Mouse (Mus musculus) liver, adult 2 months (tissue): ENCODE data around the gene Upk3a. TPM values are rescaled to one million over a fixed set of nuclear protein-coding genes. Genes with fewer than 3 reads are reported as not detected.
"Not testable (repeated sequence)": the region's sequence is repeated elsewhere in the genome, so short reads cannot be mapped to it uniquely, and the experiment has no call there.

ENCODE experiments used
- DNase-seq: peaks from one replicate; pipeline ENCODE4 v3.0.0-alpha.2; 2011; ENCODE audit warnings: low read depth, low spot score; ENCODE audit errors: extremely low read depth
- H3K27ac ChIP-seq: fragments of 200-500 bp; replicated peaks from 2 replicates; pipeline ENCODE4 v1.5.1; 2012; ENCODE audit warnings: low read depth, mild to moderate bottlenecking, control low read depth, inconsistent platforms, low read length; ENCODE audit not compliant: insufficient read depth
- H3K27me3 ChIP-seq: fragments of 200-500 bp; 2 replicates; pipeline ENCODE4 v1.6.1; 2012; ENCODE audit warnings: mild to moderate bottlenecking, moderate library complexity, low read length, inconsistent platforms; ENCODE audit not compliant: control insufficient read depth, insufficient read depth
- H3K36me3 ChIP-seq: fragments of 200-500 bp; 2 replicates; pipeline ENCODE4 v1.6.1; 2012; ENCODE audit warnings: low read length, inconsistent platforms; ENCODE audit not compliant: control insufficient read depth, insufficient read depth
- H3K4me1 ChIP-seq: fragments of 200-500 bp; 2 replicates; pipeline ENCODE4 v1.6.1; 2011; ENCODE audit warnings: low read length; ENCODE audit not compliant: control insufficient read depth, insufficient read depth
- H3K4me3 ChIP-seq: fragments of 200-500 bp; 2 replicates; pipeline ENCODE4 v1.5.1; 2011; ENCODE audit warnings: low read depth, mild to moderate bottlenecking, control low read depth, low read length, moderate library complexity; ENCODE audit not compliant: insufficient read depth
- H3K79me2 ChIP-seq: fragments of 200-500 bp; 2 replicates; pipeline ENCODE4 v1.6.1; 2012; ENCODE audit warnings: inconsistent platforms, mild to moderate bottlenecking, low read length, moderate library complexity; ENCODE audit not compliant: control insufficient read depth, insufficient read depth
- H3K9ac ChIP-seq: fragments of 200-500 bp; 2 replicates; pipeline ENCODE4 v1.6.1; 2012; ENCODE audit warnings: low read depth, mild to moderate bottlenecking, control low read depth, inconsistent platforms, low read length
- CTCF ChIP-seq: fragments of 200-500 bp; IDR thresholded peaks from 2 replicates; pipeline ENCODE4 v1.5.1; 2011; ENCODE audit warnings: low read depth, low read length, control low read depth
- POLR2A ChIP-seq: fragments of 200-500 bp; IDR thresholded peaks from 2 replicates; pipeline ENCODE4 v1.6.1; 2011; ENCODE audit warnings: low read length, control low read depth; ENCODE audit not compliant: insufficient read depth; ENCODE audit errors: extremely low read depth
- WGBS: fragments of 180-500 bp; shearing (Covaris S2); methylation state at CpG from one replicate; pipeline ENCODE4 v1.1.7; 2018; 5-methylcytosine and 5-hydroxymethylcytosine counted together
- polyA plus RNA-seq: library from polyadenylated mRNA; depleted of rRNA; stranded (reverse); fragments of >200 nt; gene quantifications from 2 replicates; pipeline ENCODE4 v1.2.3, GENCODE M21; 2012
- total RNA-seq: library from RNA; depleted of rRNA; stranded (reverse); fragments of >200 nt; gene quantifications from 2 replicates; pipeline ENCODE4 v1.2.3, GENCODE M21; 2014

The Upk3a gene
- total and polyA plus RNA-seq, 2 experiments, result not detected

GRCm38 (mm10) chr15:85012662-85013054, 4.3 kb upstream of the Upk3a start:
- Histone ChIP-seq H3K79me2 (no peaks in the 10 kb centered on the region), H3K27ac (no peak overlapping the region), H3K27me3 (peaks cover 18% of the 10 kb centered on the region), H3K9ac (no peak overlapping the region), H3K4me1 (no peaks in the 10 kb centered on the region), H3K4me3 (no peak overlapping the region), H3K36me3 (no peaks in the 10 kb centered on the region)
- TF ChIP-seq CTCF (no peak), POLR2A (no peak)
- WGBS, result 41% methylated on average over 2 of the region's 2 CpGs
- DNase-seq, result no peak

DNA sequence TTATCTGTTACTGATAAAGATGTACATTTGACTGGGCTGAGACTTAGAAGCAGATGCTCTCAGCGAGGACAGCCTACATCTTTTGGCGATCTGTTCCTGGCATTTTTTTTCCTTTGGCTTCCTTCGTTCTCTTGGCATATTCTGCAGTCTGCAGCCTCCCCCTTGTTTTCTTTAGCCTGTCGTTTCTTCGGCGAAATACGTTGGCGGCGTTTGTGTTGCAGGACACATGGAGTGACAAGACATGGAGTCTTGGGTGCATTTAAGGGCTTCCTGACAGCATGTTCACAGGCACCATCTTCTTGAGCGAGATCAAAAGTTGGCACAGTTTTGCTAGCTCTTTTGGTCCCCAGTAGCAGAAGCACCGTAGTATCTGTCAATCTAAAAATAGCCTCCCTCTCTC, 1.2 kb upstream of the Upk3a start:
- peaks cover 18% of the 10 kb centered on the region for H3K27me3 ChIP-seq
- 84% methylated on average over 11 of the region's 11 CpGs for WGBS
- H3K27ac ChIP-seq, result no peak overlapping the region
- no peak for TF ChIP-seq POLR2A
- H3K9ac ChIP-seq, result no peak overlapping the region
- no peak for DNase-seq
- no peaks in the 10 kb centered on the region for H3K36me3 ChIP-seq
- H3K4me3 ChIP-seq, result no peak overlapping the region
- H3K79me2 ChIP-seq, result no peaks in the 10 kb centered on the region
- H3K4me1 ChIP-seq, result no peaks in the 10 kb centered on the region

GRCm38 (mm10) chr15:85022211-85022610, 5.3 kb downstream of the Upk3a start:
- 70% methylated on average over 4 of the region's 4 CpGs for WGBS
- no peak overlapping the region for H3K9ac ChIP-seq
- peaks cover 3% of the 10 kb centered on the region; the same call in 1 of the 2 replicates for H3K27me3 ChIP-seq
- TF ChIP-seq CTCF, result no peak
- no peak for TF ChIP-seq POLR2A
- no peaks in the 10 kb centered on the region for H3K36me3 ChIP-seq
- H3K27ac ChIP-seq, result no peak overlapping the region
- no peak overlapping the region for H3K4me3 ChIP-seq
- no peaks in the 10 kb centered on the region for H3K79me2 ChIP-seq
- no peaks in the 10 kb centered on the region for H3K4me1 ChIP-seq
- DNase-seq, result no peak

DNA sequence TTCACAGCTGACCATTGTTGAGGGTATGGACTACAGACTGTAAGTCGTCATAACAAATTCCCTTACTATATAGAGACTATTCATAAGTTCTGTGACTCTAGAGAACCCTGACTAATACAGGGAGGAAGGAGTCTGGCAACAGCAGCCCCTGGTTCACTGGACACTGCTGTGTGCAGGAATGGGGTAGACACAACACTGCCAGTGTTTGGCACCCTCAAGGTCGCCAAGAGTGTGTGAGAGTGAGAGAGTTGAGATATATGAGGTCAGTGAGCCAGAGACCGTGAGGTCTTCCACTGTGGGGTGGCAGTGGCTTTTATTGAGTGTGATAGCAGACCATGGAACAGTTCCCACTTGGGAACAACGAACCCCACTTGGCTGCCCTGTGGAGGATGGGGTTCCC, 9.3 kb downstream of the Upk3a start:
- Histone ChIP-seq H3K27me3 (no peaks in the 10 kb centered on the region), H3K4me3 (no peak overlapping the region), H3K27ac (no peak overlapping the region), H3K4me1 (no peaks in the 10 kb centered on the region), H3K79me2 (no peaks in the 10 kb centered on the region), H3K36me3 (no peaks in the 10 kb centered on the region), H3K9ac (no peak overlapping the region)
- WGBS, result 81% methylated on average over 4 of the region's 4 CpGs
- TF ChIP-seq POLR2A (no peak), CTCF (no peak)
- no peak for DNase-seq

GRCm38 (mm10) chr15:85027740-85028139, 10.8 kb downstream of the Upk3a start:
- no peaks in the 10 kb centered on the region for H3K4me1 ChIP-seq
- WGBS, result 79% methylated on average over 4 of the region's 4 CpGs
- no peak overlapping the region for H3K27ac ChIP-seq
- TF ChIP-seq POLR2A (no peak), CTCF (no peak)
- no peaks in the 10 kb centered on the region for H3K79me2 ChIP-seq
- H3K9ac ChIP-seq, result no peak overlapping the region
- no peak for DNase-seq
- no peaks in the 10 kb centered on the region for H3K27me3 ChIP-seq
- no peaks in the 10 kb centered on the region for H3K36me3 ChIP-seq
- H3K4me3 ChIP-seq, result no peak overlapping the region

DNA sequence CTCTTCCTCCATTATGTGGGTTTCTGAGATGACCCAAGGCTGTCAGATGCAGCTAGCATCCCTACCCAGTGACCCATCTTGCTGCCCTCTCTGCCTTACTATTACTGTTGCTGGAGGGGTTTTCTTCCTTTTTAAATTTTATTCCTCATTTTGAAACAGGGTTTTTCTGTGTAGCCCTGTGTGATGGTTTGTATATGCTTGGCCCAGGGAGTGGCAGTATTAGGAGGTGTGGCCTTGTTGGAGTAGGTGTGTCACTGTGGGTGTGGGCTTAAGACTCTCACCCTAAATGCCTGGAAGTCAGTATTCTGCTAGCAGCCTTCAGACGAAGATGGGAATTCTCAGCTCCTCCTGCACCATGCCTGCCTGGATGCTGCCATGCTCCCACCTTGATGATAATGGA, 11.7 kb downstream of the Upk3a start, which contains the start of gene Fam118a:
TSS of gene Fam118a (plus strand) at position 301 of the 400 bp plus-strand sequence.
- H3K36me3 ChIP-seq, H3K4me3 ChIP-seq, H3K4me1 ChIP-seq, DNase-seq, H3K79me2 ChIP-seq, H3K9ac ChIP-seq, H3K27me3 ChIP-seq, H3K27ac ChIP-seq: not testable (repeated sequence)
- WGBS, result 75% methylated on average over 1 of the region's 1 CpGs

DNA sequence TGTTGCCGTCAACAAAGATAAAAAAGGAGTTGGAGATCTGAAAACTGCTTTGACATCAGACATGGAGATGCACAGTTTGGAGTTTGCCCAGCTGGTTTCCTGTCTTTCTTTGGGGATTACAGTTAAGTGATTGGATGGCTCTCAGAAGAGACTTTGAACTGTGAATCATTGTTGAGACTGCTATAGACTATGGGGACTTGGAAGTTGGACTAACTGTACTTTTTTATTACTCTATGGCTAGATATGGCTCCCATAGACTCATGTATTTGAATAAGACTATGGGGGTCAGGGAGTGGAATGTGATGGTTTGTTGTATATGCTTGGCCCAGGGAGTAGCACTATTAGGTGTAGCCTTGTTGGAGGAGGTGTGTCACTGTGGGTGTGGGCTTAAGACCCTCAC, 13.7 kb downstream of the Upk3a start:
- H3K27ac ChIP-seq, H3K4me3 ChIP-seq, H3K4me1 ChIP-seq, H3K9ac ChIP-seq, H3K27me3 ChIP-seq, DNase-seq, H3K36me3 ChIP-seq, H3K79me2 ChIP-seq: not testable (repeated sequence)
- WGBS, result 61% methylated on average over 1 of the region's 1 CpGs
